Mouse (Mus musculus): ENCODE measurements at regions not wholly inside any gene's neighbourhood (a gene's known extent, or its start where the extent isn't known, plus 50 kb on each side); places are given as distances from the start of the nearest gene placed in this dataset.
"Not testable (repeated sequence)": the region's sequence is repeated elsewhere in the genome, so short reads cannot be mapped to it uniquely, and the experiment has no call there.

GRCm38 (mm10) chr4:5590531-5590930, 797.4 kb upstream of the Impad1 start:
- no peak for DNase-seq

- DNase-seq, result peak; percentile 4
Observed at GRCm38 (mm10) chr4:5587465-5587864, 794.3 kb upstream of the Impad1 start.

- no peak for DNase-seq
Observed at GRCm38 (mm10) chr4:5585205-5585604, 792.0 kb upstream of the Impad1 start.

GRCm38 (mm10) chr4:5583989-5584677, 791.0 kb upstream of the Impad1 start:
- DNase-seq, result peak; percentile 57

GRCm38 (mm10) chr4:5568076-5568475, 774.9 kb upstream of the Impad1 start:
- DNase-seq, result no peak

- DNase-seq, result no peak
Observed at GRCm38 (mm10) chr4:5560001-5560657, 767.0 kb upstream of the Impad1 start.

- DNase-seq, result no peak
Observed at GRCm38 (mm10) chr4:5540155-5540554, 747.0 kb upstream of the Impad1 start.

- no peak for DNase-seq
Observed at GRCm38 (mm10) chr4:5530416-5530815, 737.3 kb upstream of the Impad1 start.

- no peak for DNase-seq
Observed at GRCm38 (mm10) chr4:5518522-5518921, 725.4 kb upstream of the Impad1 start.

- DNase-seq, result not testable (repeated sequence)
Observed at GRCm38 (mm10) chr4:5515426-5515825, 722.3 kb upstream of the Impad1 start.

- DNase-seq, result no peak
Observed at GRCm38 (mm10) chr4:5511743-5512142, 718.6 kb upstream of the Impad1 start.

GRCm38 (mm10) chr4:5509398-5509797, 716.2 kb upstream of the Impad1 start:
- no peak for DNase-seq

- no peak for DNase-seq
Observed at GRCm38 (mm10) chr4:5495012-5495411, 701.9 kb upstream of the Impad1 start.

GRCm38 (mm10) chr4:5494072-5495000, 701.2 kb upstream of the Impad1 start:
- DNase-seq, result no peak

- DNase-seq, result no peak
Observed at GRCm38 (mm10) chr4:5486786-5487185, 693.6 kb upstream of the Impad1 start.

- no peak for DNase-seq
Observed at GRCm38 (mm10) chr4:5471891-5472558, 678.9 kb upstream of the Impad1 start.

GRCm38 (mm10) chr4:5459028-5459695, 666.0 kb upstream of the Impad1 start:
- DNase-seq, result no peak

GRCm38 (mm10) chr4:5450417-5450816, 657.3 kb upstream of the Impad1 start:
- DNase-seq, result no peak

- no peak for DNase-seq
Observed at GRCm38 (mm10) chr4:5441339-5442019, 648.3 kb upstream of the Impad1 start.

GRCm38 (mm10) chr4:5437076-5437475, 643.9 kb upstream of the Impad1 start:
- no peak for DNase-seq

Data from adrenal gland, postnatal 10 days (tissue).